Mouse (Mus musculus) forebrain, embryonic 14.5 days (tissue): ENCODE measurements around the gene Snd1. TPM values are rescaled to one million over a fixed set of nuclear protein-coding genes. Genes with fewer than 3 reads are reported as not detected.

ENCODE experiments used
- ATAC-seq: fragments of 200-750 bp; cut with Nextera tagmentation; 2 replicates; pipeline ENCODE4 v1.8.0; 2017; ENCODE audit warnings: mild to moderate bottlenecking, moderate library complexity
- DNase-seq: peaks from one replicate; pipeline ENCODE4 v3.0.0-alpha.2; 2015; ENCODE audit warnings: low spot score
- H3K27ac ChIP-seq: fragments of 300-500 bp; sonication (generic); 2 replicates; pipeline ENCODE4 v1.5.1; 2014; ENCODE audit warnings: low read depth, mild to moderate bottlenecking, control low read depth, low read length, moderate library complexity
- H3K27me3 ChIP-seq: fragments of 300-500 bp; sonication (generic); replicated peaks from 2 replicates; pipeline ENCODE4 v1.6.1; 2014; ENCODE audit warnings: low read length, control low read depth, mixed read lengths; ENCODE audit not compliant: control insufficient read depth, insufficient read depth
- H3K36me3 ChIP-seq: fragments of 300-500 bp; sonication (generic); 2 replicates; pipeline ENCODE4 v1.6.1; 2014; ENCODE audit warnings: low read length, control low read depth; ENCODE audit not compliant: control insufficient read depth, insufficient read depth
- H3K4me1 ChIP-seq: fragments of 300-500 bp; sonication (generic); 2 replicates; pipeline ENCODE4 v1.6.1; 2014; ENCODE audit warnings: antibody characterized with exemption, low read length, control low read depth; ENCODE audit not compliant: control insufficient read depth, insufficient read depth
- H3K4me2 ChIP-seq: fragments of 300-500 bp; sonication (generic); 2 replicates; pipeline ENCODE4 v1.6.1; 2014; ENCODE audit warnings: mild to moderate bottlenecking, control low read depth, low read length
- H3K4me3 ChIP-seq: fragments of 300-500 bp; sonication (generic); 2 replicates; pipeline ENCODE4 v1.5.1; 2014; ENCODE audit warnings: low read depth, low read length, control low read depth
- H3K9ac ChIP-seq: fragments of 300-500 bp; sonication (generic); 2 replicates; pipeline ENCODE4 v1.6.1; 2014; ENCODE audit warnings: mild to moderate bottlenecking, low read length, control low read depth, moderate library complexity
- H3K9me3 ChIP-seq: fragments of 300-500 bp; sonication (generic); replicated peaks from 2 replicates; pipeline ENCODE4 v1.6.1; 2016; ENCODE audit warnings: low read length, control low read depth, mixed read lengths; ENCODE audit not compliant: control insufficient read depth
- WGBS: fragments of 180-500 bp; shearing (Covaris S2); extraction: QIAGEN DNeasy Blood & Tissue Kit; methylation state at CpG from one replicate; pipeline ENCODE4 v1.1.7; 2014; 5-methylcytosine and 5-hydroxymethylcytosine counted together
- polyA plus RNA-seq: library from polyadenylated mRNA; unstranded; fragments of >200 nt; fragmentation: Nextera tagmentation; extraction: Ambion mirVana; gene quantifications from 2 replicates; pipeline ENCODE4 v1.2.1, GENCODE M21; 2014

Gene Snd1
- polyA plus RNA-seq, 1 experiment from 2014 or later: 67.9 TPM

DNA sequence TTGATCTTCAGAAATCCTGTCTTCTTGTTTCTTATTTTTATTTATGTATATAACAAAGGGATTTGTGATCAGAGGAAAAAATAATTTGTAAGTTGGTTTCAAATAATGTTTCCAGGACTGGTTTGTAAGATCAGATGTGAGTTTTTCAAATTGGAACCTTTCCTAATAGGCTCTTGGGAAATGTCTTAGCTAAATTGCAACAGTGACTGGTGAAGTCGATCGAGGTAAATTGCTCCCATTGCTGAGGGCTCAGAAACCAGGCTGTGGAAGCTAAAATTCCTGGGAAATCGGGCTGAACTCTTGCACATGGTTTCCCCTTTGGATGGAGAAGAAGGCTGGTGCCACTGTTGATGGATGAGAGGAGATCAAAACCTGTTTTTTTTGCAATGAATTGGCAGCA lies 111.9 kb downstream of the Snd1 start:
- DNase-seq (no peak), ATAC-seq (no peak)
- H3K9ac ChIP-seq: no peak overlapping the region
- no peaks in the 10 kb centered on the region for H3K36me3 ChIP-seq
- no peaks in the 10 kb centered on the region for H3K9me3 ChIP-seq
- no peak overlapping the region for H3K27ac ChIP-seq
- H3K4me3 ChIP-seq: no peak overlapping the region
- H3K27me3 ChIP-seq: no peaks in the 10 kb centered on the region
- no peaks in the 10 kb centered on the region for H3K4me1 ChIP-seq
- 88% methylated on average over 3 of the region's 3 CpGs for WGBS
- H3K4me2 ChIP-seq: no peak overlapping the region

- Histone ChIP-seq H3K9ac (no peak overlapping the region), H3K4me1 (no peaks in the 10 kb centered on the region), H3K9me3 (no peaks in the 10 kb centered on the region), H3K4me2 (no peak overlapping the region), H3K27ac (no peak overlapping the region), H3K4me3 (no peak overlapping the region), H3K27me3 (no peaks in the 10 kb centered on the region), H3K36me3 (no peaks in the 10 kb centered on the region)
- ATAC-seq: no peak
- WGBS: 65% methylated on average over 5 of the region's 5 CpGs
- DNase-seq: no peak
Observed at GRCm38 (mm10) chr6:28588494-28589171, 113.7 kb downstream of the Snd1 start.

DNA sequence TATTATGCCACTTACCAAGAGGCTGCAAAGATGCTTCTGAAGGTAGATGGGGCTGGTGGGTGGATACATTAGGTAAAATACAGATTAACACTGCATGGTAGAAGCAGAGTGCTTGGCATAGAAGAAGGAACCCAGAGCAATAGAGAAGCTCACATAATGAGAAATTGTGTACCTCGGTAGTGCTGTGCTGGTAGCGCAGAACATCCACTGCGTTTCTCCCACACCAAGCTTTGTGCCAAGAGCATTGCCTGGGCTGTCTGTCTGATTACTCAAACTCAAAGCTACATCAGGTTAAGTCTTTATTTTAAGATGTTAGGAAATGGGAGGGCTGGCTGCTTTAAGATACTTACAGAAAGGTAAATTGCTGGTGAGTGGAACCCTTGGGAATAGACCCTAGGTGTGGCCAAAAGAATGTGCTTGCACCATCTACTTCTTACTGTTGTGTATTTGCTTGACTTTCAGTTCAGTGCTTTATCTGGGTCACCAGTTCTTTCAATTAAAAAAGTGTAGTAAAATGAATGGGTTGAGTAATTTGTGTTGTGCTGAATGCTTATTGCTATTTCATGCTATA lies 117.5 kb downstream of the Snd1 start:
- no peak overlapping the region for H3K4me2 ChIP-seq
- ATAC-seq (no peak), DNase-seq (no peak)
- no peaks in the 10 kb centered on the region for H3K27me3 ChIP-seq
- H3K4me3 ChIP-seq: no peak overlapping the region
- H3K4me1 ChIP-seq: no peaks in the 10 kb centered on the region
- no peaks in the 10 kb centered on the region for H3K36me3 ChIP-seq
- H3K27ac ChIP-seq: no peak overlapping the region
- no peak overlapping the region for H3K9ac ChIP-seq
- WGBS: 74% methylated on average over 3 of the region's 3 CpGs
- H3K9me3 ChIP-seq: no peaks in the 10 kb centered on the region

GRCm38 (mm10) chr6:28593708-28594107 lies 118.8 kb downstream of the Snd1 start:
- no peaks in the 10 kb centered on the region for H3K27me3 ChIP-seq
- H3K27ac ChIP-seq: no peak overlapping the region
- ATAC-seq (no peak), DNase-seq (no peak)
- no peak overlapping the region for H3K9ac ChIP-seq
- no peaks in the 10 kb centered on the region for H3K9me3 ChIP-seq
- H3K4me3 ChIP-seq: no peak overlapping the region
- WGBS: 87% methylated on average over 3 of the region's 3 CpGs
- H3K4me2 ChIP-seq: no peak overlapping the region
- no peaks in the 10 kb centered on the region for H3K4me1 ChIP-seq
- no peaks in the 10 kb centered on the region for H3K36me3 ChIP-seq

GRCm38 (mm10) chr6:28594759-28595158 lies 119.8 kb downstream of the Snd1 start:
- Histone ChIP-seq H3K9me3 (no peaks in the 10 kb centered on the region), H3K36me3 (no peaks in the 10 kb centered on the region), H3K27ac (no peak overlapping the region), H3K27me3 (no peaks in the 10 kb centered on the region), H3K4me2 (no peak overlapping the region), H3K4me3 (no peak overlapping the region), H3K9ac (no peak overlapping the region), H3K4me1 (no peaks in the 10 kb centered on the region)
- DNase-seq: no peak
- 92% methylated on average over 4 of the region's 4 CpGs for whole genome bisulfite sequencing
- ATAC-seq: no peak

GRCm38 (mm10) chr6:28595231-28595630 lies 120.3 kb downstream of the Snd1 start:
- 74% methylated on average over 1 of the region's 1 CpGs for WGBS
- H3K36me3 ChIP-seq: no peaks in the 10 kb centered on the region
- no peak overlapping the region for H3K4me2 ChIP-seq
- H3K27ac ChIP-seq: no peak overlapping the region
- H3K4me1 ChIP-seq: no peaks in the 10 kb centered on the region
- ATAC-seq: no peak
- H3K9ac ChIP-seq: no peak overlapping the region
- no peaks in the 10 kb centered on the region for H3K9me3 ChIP-seq
- H3K4me3 ChIP-seq: no peak overlapping the region
- H3K27me3 ChIP-seq: no peaks in the 10 kb centered on the region
- no peak for DNase-seq

GRCm38 (mm10) chr6:28597266-28597665 lies 122.3 kb downstream of the Snd1 start:
- no peak for DNase-seq
- no peak for ATAC-seq
- Histone ChIP-seq H3K4me3 (no peak overlapping the region), H3K9me3 (no peaks in the 10 kb centered on the region), H3K27ac (no peak overlapping the region), H3K27me3 (no peaks in the 10 kb centered on the region), H3K4me2 (no peak overlapping the region), H3K36me3 (no peaks in the 10 kb centered on the region), H3K4me1 (no peaks in the 10 kb centered on the region), H3K9ac (no peak overlapping the region)
- WGBS: 89% methylated on average over 5 of the region's 5 CpGs

DNA sequence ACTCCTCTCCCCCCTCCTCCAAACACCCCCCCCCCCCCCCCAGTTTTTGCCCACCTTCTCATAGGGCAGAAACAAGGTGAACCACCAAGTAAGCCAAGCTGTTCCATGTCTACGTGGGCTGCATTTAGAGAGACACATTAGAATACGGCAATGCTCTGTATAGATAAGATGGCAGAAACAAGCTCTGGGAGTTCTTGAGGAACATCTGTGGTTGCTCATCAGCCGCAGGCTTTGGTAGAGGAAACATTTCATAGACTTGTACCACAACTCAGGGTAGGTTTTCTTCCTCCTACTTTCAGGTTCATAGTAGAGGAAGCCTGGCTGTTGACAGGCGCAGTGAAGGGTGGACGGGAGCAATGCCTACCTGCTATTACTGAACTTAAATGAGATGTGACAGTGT lies 124.2 kb downstream of the Snd1 start:
- WGBS: 96% methylated on average over 5 of the region's 5 CpGs
- DNase-seq (no peak), ATAC-seq (no peak)
- no peaks in the 10 kb centered on the region for H3K4me1 ChIP-seq
- no peak overlapping the region for H3K27ac ChIP-seq
- no peaks in the 10 kb centered on the region for H3K36me3 ChIP-seq
- no peak overlapping the region for H3K4me2 ChIP-seq
- H3K9me3 ChIP-seq: no peaks in the 10 kb centered on the region
- no peak overlapping the region for H3K4me3 ChIP-seq
- H3K27me3 ChIP-seq: no peaks in the 10 kb centered on the region
- H3K9ac ChIP-seq: no peak overlapping the region

GRCm38 (mm10) chr6:28600404-28600803 lies 125.5 kb downstream of the Snd1 start:
- Histone ChIP-seq H3K9ac (no peak overlapping the region), H3K36me3 (no peaks in the 10 kb centered on the region), H3K4me1 (no peaks in the 10 kb centered on the region), H3K4me2 (no peak overlapping the region), H3K9me3 (no peaks in the 10 kb centered on the region), H3K27ac (no peak overlapping the region), H3K27me3 (no peaks in the 10 kb centered on the region), H3K4me3 (no peak overlapping the region)
- DNase-seq (no peak), ATAC-seq (no peak)
